8 mouse cellular contexts compared by ENCODE assay signal in genomic region chr10:4432996-4433755, GRCm38 (mm10). TPM values are rescaled to one million over a fixed set of nuclear protein-coding genes. Genes with fewer than 3 reads are reported as not detected.
DNase-seq lines count a peak whose midpoint lies in the region; ATAC-seq lines count a peak whose summit lies in the region.

No protein-coding gene starts in this region.

- no peaks in the 10 kb centered on the region for H3K27me3 ChIP-seq in hindbrain, embryonic 13.5 days
- H3K27me3 ChIP-seq in liver, embryonic 15.5 days = no peaks in the 10 kb centered on the region
- no peaks in the 10 kb centered on the region for H3K27me3 ChIP-seq in stomach, embryonic 14.5 days (ENCODE audit: control insufficient read depth, insufficient read depth, low read length)

- 12% methylated on average over 19 of the region's 19 CpGs for WGBS in hindbrain, embryonic 13.5 days
- WGBS in liver, embryonic 15.5 days (ENCODE audit: insufficient replicate concordance) = 5% methylated on average over 19 of the region's 19 CpGs
- WGBS in stomach, embryonic 14.5 days = 10% methylated on average over 19 of the region's 19 CpGs

- H3K4me1 ChIP-seq in hindbrain, embryonic 13.5 days (replicated peaks) = peaks cover 23% of the 10 kb centered on the region
- peaks cover 49% of the 10 kb centered on the region for H3K4me1 ChIP-seq in liver, embryonic 15.5 days (replicated peaks)
- H3K4me1 ChIP-seq in stomach, embryonic 14.5 days (ENCODE audit: control insufficient read depth, insufficient read depth, low read length) = peaks cover 12% of the 10 kb centered on the region

- no peaks in the 10 kb centered on the region for H3K9me3 ChIP-seq in hindbrain, embryonic 13.5 days
- H3K9me3 ChIP-seq in liver, embryonic 15.5 days (replicated peaks) = no peaks in the 10 kb centered on the region
- no peaks in the 10 kb centered on the region for H3K9me3 ChIP-seq in stomach, embryonic 14.5 days (ENCODE audit: control insufficient read depth, low read depth, low read length)

- H3K4me3 ChIP-seq in hindbrain, embryonic 13.5 days = peak overlapping the region; percentile 67
- H3K4me3 ChIP-seq in liver, embryonic 15.5 days (replicated peaks) = peak overlapping the region; percentile 85
- H3K4me3 ChIP-seq in stomach, embryonic 14.5 days (ENCODE audit: low read depth, low read length) = peak overlapping the region; percentile 74

- ATAC-seq in hindbrain, embryonic 13.5 days (ENCODE audit: low FRiP score) = 0 out of 2 replicates have a peak, but pooled peaks have one; percentile 0
- no peak for ATAC-seq in liver, embryonic 15.5 days (ENCODE audit: insufficient read depth)
- no peak for ATAC-seq in stomach, embryonic 14.5 days (ENCODE audit: insufficient number of reproducible peaks, insufficient read depth, low FRiP score, low read depth)

- peaks cover 3% of the 10 kb centered on the region for H3K36me3 ChIP-seq in hindbrain, embryonic 13.5 days
- H3K36me3 ChIP-seq in liver, embryonic 15.5 days (replicated peaks) = peaks cover 31% of the 10 kb centered on the region
- no peaks in the 10 kb centered on the region for H3K36me3 ChIP-seq in stomach, embryonic 14.5 days (ENCODE audit: control insufficient read depth, insufficient read depth, low read length)

- H3K9ac ChIP-seq in hindbrain, embryonic 13.5 days = peak overlapping the region; percentile 77
- peak overlapping the region; percentile 86 for H3K9ac ChIP-seq in liver, embryonic 15.5 days
- peak overlapping the region; percentile 63 for H3K9ac ChIP-seq in stomach, embryonic 14.5 days (replicated peaks; ENCODE audit: low read depth, low read length)

- peak overlapping the region; percentile 60 for H3K4me2 ChIP-seq in hindbrain, embryonic 13.5 days
- H3K4me2 ChIP-seq in liver, embryonic 15.5 days = peak overlapping the region; percentile 90
- peak overlapping the region; percentile 59 for H3K4me2 ChIP-seq in stomach, embryonic 14.5 days (replicated peaks; ENCODE audit: low read depth, low read length)

- peak overlapping the region; percentile 87 for H3K27ac ChIP-seq in hindbrain, embryonic 13.5 days
- peak overlapping the region; percentile 90 for H3K27ac ChIP-seq in liver, embryonic 15.5 days (replicated peaks)
- peak overlapping the region; percentile 87 for H3K27ac ChIP-seq in stomach, embryonic 14.5 days (ENCODE audit: low read length)

- DNase-seq in spleen, postnatal 36 days (ENCODE audit: low spot score in 2 of 2) = peak; percentile 4 to 17
- no peak for DNase-seq in spleen, postnatal 14 days (ENCODE audit: low spot score in 2 of 2)
- peak; percentile 46 for DNase-seq in embryo, embryonic 10.5 days (ENCODE audit: low spot score)
- no peak for DNase-seq in ovary, postnatal 14 days (ENCODE audit: low spot score)
- no peak for DNase-seq in right cerebral cortex, postnatal 25 days

RNA-seq across cellular contexts. Expression of gene Armt1, which starts 0.9 kb away (rescaled TPM):
- polyA plus RNA-seq in hindbrain, embryonic 13.5 days (2015; fragmentation: Nextera tagmentation; extraction: Ambion mirVana) = 14.7 and 15.3 TPM in 2 replicates
- polyA plus RNA-seq in liver, embryonic 15.5 days (2015; fragmentation: Nextera tagmentation; extraction: Ambion mirVana) = 12.5 and 12.6 TPM in 2 replicates
- 16.6 and 18.5 TPM in 2 replicates for polyA plus RNA-seq in stomach, embryonic 14.5 days (2014; fragmentation: Nextera tagmentation; extraction: Ambion mirVana)

RNA-seq across cellular contexts. Expression of gene Rmnd1, which starts 1.0 kb away (rescaled TPM):
- 47.9 and 50.5 TPM in 2 replicates for polyA plus RNA-seq in hindbrain, embryonic 13.5 days (2015; fragmentation: Nextera tagmentation; extraction: Ambion mirVana)
- 17.2 and 19.0 TPM in 2 replicates for polyA plus RNA-seq in liver, embryonic 15.5 days (2015; fragmentation: Nextera tagmentation; extraction: Ambion mirVana)
- polyA plus RNA-seq in stomach, embryonic 14.5 days (2014; fragmentation: Nextera tagmentation; extraction: Ambion mirVana) = 53.4 and 55.1 TPM in 2 replicates

RNA-seq across cellular contexts. Expression of gene Zbtb2, which starts 45.3 kb away (rescaled TPM):
- 15.7 and 16.0 TPM in 2 replicates for polyA plus RNA-seq in hindbrain, embryonic 13.5 days (2015; fragmentation: Nextera tagmentation; extraction: Ambion mirVana)
- polyA plus RNA-seq in liver, embryonic 15.5 days (2015; fragmentation: Nextera tagmentation; extraction: Ambion mirVana) = 3.8 and 4.0 TPM in 2 replicates
- polyA plus RNA-seq in stomach, embryonic 14.5 days (2014; fragmentation: Nextera tagmentation; extraction: Ambion mirVana) = 14.5 and 15.6 TPM in 2 replicates

RNA-seq across cellular contexts. Expression of gene Ccdc170, which starts 49.1 kb away (rescaled TPM):
- 0.23 and 0.55 TPM in 2 replicates for polyA plus RNA-seq in hindbrain, embryonic 13.5 days (2015; fragmentation: Nextera tagmentation; extraction: Ambion mirVana)
- not detected in 2 replicates for polyA plus RNA-seq in liver, embryonic 15.5 days (2015; fragmentation: Nextera tagmentation; extraction: Ambion mirVana)
- 0.14 TPM in 1 of 2 replicates, not detected in the other for polyA plus RNA-seq in stomach, embryonic 14.5 days (2014; fragmentation: Nextera tagmentation; extraction: Ambion mirVana)

Comparison
In these comparisons a context has a peak if more than half of its experiments do, and no peak if none do; other contexts are left out.
1. DNase-seq: peak in spleen, postnatal 36 days (2 of 2) and embryo, embryonic 10.5 days (single experiment); none in spleen, postnatal 14 days (0 of 2), ovary, postnatal 14 days (single experiment) and right cerebral cortex, postnatal 25 days (single experiment).
2. Peak in every context shown above with its lines, with median percentiles within 50 percentile points of each other: H3K27ac ChIP-seq, H3K4me2 ChIP-seq, H3K4me3 ChIP-seq and H3K9ac ChIP-seq.